Mouse (Mus musculus) embryonic facial prominence, embryonic 10.5 days (tissue): ENCODE measurements around the gene Snd1. TPM values are rescaled to one million over a fixed set of nuclear protein-coding genes. Genes with fewer than 3 reads are reported as not detected.

Source experiments
- DNase-seq: peaks from one replicate; pipeline ENCODE4 v3.0.0-alpha.2; 2017; ENCODE audit warnings: low spot score
- H3K27ac ChIP-seq: fragments of 300-500 bp; sonication (generic); replicated peaks from 2 replicates; pipeline ENCODE4 v1.5.1; 2016; ENCODE audit warnings: mild to moderate bottlenecking
- H3K27me3 ChIP-seq: fragments of 300-500 bp; sonication (generic); replicated peaks from 2 replicates; pipeline ENCODE4 v1.6.1; 2016; ENCODE audit warnings: low read depth, mild to moderate bottlenecking; ENCODE audit not compliant: poor library complexity, severe bottlenecking
- H3K36me3 ChIP-seq: fragments of 300-500 bp; sonication (generic); replicated peaks from 2 replicates; pipeline ENCODE4 v1.6.1; 2016; ENCODE audit warnings: mild to moderate bottlenecking, moderate library complexity
- H3K4me1 ChIP-seq: fragments of 300-500 bp; sonication (generic); 2 replicates; pipeline ENCODE4 v1.6.1; 2016
- H3K4me3 ChIP-seq: fragments of 300-500 bp; sonication (generic); 2 replicates; pipeline ENCODE4 v1.5.1; 2016; ENCODE audit warnings: mild to moderate bottlenecking, moderate library complexity
- H3K9me3 ChIP-seq: fragments of 300-500 bp; sonication (generic); 2 replicates; pipeline ENCODE4 v1.6.1; 2016; ENCODE audit warnings: mild to moderate bottlenecking
- WGBS: fragments of 180-500 bp; shearing (Covaris S2); methylation state at CpG from one replicate; pipeline ENCODE4 v1.1.7; 2016; 5-methylcytosine and 5-hydroxymethylcytosine counted together
- polyA plus RNA-seq: library from polyadenylated mRNA; unstranded; fragments of >200 nt; fragmentation: Nextera tagmentation; extraction: Ambion mirVana; gene quantifications from 2 replicates; pipeline ENCODE4 v1.2.1, GENCODE M21; 2016

Snd1 gene
- polyA plus RNA-seq, 1 experiment from 2014 or later, result 119 TPM

DNA sequence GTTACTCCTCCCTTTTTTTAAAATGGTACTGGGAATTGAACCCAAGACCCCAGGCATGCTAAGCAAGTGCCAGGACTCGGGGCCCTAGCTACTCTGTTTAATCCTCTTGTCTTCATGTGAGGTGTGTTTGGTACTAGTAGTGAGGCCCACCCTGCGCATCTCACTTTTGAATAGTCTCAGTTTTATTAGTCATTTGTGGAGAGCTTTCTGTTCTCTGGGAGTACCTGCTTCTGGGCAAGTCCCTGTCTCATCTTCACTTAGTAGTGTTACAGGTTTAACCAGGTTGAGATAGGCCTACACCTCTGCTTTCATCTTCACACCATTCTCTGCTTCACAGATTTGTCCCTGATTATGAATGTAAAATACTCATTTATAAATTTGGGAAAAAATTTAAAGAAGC, 84.5 kb downstream of the Snd1 start:
- WGBS, result 91% methylated on average over 2 of the region's 2 CpGs
- H3K4me3 ChIP-seq, result no peak overlapping the region

DNA sequence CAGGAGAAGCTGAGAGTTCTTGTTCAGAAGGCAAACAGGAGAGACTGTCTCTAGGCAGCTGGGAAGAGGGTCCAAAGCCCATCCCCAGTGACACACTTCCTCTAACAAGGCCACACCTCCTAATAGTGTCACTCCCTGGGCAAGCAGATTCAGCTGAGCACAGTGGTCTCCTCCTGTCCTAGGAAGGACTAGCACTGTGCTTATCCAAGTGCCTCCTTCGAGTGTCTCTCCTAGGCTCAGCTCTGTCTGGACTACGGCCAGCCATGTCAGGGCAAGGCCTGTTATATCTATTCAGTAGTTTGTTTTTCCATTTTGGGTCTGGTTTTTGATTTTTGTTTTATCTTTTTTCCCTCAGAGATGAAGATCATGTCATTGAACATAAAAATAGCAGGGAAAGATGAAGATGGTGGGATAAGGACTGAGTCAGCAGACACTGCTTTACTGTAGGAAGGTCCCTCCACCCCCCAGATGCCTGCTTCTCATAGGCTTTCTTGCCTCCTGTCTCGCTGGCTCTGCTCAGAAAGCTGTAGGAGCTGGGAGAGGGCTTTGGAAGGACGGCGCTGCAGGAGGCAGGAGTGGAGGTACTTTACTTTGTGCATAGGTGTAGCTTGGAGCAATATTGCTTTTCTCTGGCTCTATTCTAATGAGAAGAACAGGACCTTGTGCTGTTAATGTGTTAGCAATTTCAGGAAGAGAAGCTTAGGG, 86.5 kb downstream of the Snd1 start:
- Histone ChIP-seq H3K36me3 (peaks cover 31% of the 10 kb centered on the region), H3K4me3 (no peak overlapping the region), H3K27ac (no peak overlapping the region), H3K4me1 (no peaks in the 10 kb centered on the region), H3K27me3 (no peaks in the 10 kb centered on the region), H3K9me3 (no peaks in the 10 kb centered on the region)
- no peak for DNase-seq
- WGBS, result 91% methylated on average over 5 of the region's 5 CpGs

More for the DNA sequence above, 84.5 kb downstream of the Snd1 start:
- Histone ChIP-seq H3K27ac (no peak overlapping the region), H3K4me1 (no peaks in the 10 kb centered on the region), H3K36me3 (peaks cover 39% of the 10 kb centered on the region), H3K9me3 (no peaks in the 10 kb centered on the region), H3K27me3 (no peaks in the 10 kb centered on the region)
- no peak for DNase-seq

DNA sequence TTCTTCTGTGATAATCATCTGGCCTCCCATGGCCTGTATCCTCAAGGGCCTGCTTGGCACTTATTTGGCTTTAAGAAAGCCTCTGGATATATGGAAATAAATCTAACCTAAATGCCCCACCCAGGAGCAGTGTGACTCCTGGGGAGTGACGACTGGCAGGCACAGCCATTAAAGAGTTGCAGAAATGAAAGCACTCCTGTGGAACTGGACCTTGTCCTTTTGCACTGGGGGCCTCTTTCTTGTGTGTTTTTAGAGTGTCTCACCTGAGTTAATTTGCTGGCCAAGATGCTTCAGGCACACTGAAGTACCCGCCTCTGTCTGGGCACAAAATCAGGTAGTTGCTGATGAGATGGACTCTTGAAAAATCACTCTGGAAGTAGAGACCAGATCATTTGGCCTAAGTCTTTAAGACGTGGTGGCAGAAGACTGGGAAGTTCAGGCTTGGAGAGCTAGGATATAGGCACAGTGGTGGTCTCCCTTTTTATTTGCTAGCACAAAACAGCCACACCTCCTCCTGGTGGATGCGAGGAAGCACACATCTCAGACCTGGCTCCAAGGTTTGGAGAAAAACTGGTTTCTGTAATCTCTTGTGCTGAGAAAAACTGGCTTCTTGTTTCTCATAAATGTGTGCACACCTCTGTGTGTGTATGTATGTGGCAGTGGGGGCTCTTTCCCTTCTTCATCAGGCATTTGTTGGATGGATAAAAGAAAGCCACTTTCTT, 87.5 kb downstream of the Snd1 start:
- no peaks in the 10 kb centered on the region for H3K27me3 ChIP-seq
- H3K27ac ChIP-seq, result no peak overlapping the region
- DNase-seq, result no peak
- no peaks in the 10 kb centered on the region for H3K9me3 ChIP-seq
- H3K4me1 ChIP-seq, result no peaks in the 10 kb centered on the region
- peaks cover 31% of the 10 kb centered on the region for H3K36me3 ChIP-seq
- WGBS, result 84% methylated on average over 4 of the region's 4 CpGs
- no peak overlapping the region for H3K4me3 ChIP-seq

DNA sequence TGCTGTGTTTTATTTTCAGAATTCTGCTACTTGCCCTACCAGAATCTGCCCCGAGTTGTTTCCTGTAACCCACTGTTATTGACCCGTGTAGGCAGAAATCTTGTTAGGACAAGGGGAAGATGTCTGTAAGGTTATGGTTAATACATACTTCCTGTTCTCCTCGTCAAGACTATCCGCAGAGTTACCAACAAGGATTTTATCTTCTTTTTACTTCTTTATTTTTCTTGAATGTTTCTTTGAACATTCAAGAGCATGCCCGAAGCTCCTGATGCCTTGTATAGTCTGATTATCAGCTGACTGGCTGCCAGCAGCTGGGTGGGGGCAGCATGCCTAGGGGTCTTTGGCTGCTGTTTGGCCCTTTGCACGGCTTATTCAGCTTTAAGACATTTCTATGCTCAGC, 93.0 kb downstream of the Snd1 start:
- Histone ChIP-seq H3K27ac (no peak overlapping the region), H3K9me3 (no peaks in the 10 kb centered on the region), H3K4me1 (peaks cover under 1% of the 10 kb centered on the region; the same call in 1 of the 2 replicates), H3K36me3 (peaks cover 10% of the 10 kb centered on the region), H3K4me3 (no peak overlapping the region), H3K27me3 (no peaks in the 10 kb centered on the region)
- no peak for DNase-seq
- WGBS, result 92% methylated on average over 6 of the region's 6 CpGs

DNA sequence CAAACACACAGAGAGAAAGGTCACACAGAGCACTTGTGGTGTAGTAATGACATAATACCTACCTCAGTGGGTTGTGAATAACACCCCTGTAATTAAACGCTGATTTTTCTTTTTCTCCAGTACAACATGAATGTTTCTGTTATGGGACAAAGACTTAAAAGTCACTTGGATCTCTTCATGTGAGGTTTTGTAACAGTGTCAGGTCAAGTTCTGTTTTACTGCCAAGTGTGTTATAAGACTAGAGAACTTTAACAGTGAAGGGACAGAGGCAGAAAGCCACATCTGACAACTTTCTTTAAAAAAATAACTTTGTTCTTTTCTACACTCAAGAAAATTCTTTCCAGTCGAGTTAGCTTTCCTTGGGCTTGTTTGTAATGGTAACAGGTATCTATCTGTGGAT, 97.0 kb downstream of the Snd1 start:
- Histone ChIP-seq H3K9me3 (no peaks in the 10 kb centered on the region), H3K36me3 (no peaks in the 10 kb centered on the region), H3K4me3 (no peak overlapping the region), H3K27ac (no peak overlapping the region), H3K27me3 (no peaks in the 10 kb centered on the region), H3K4me1 (peaks cover 23% of the 10 kb centered on the region)
- DNase-seq, result no peak
- 78% methylated on average over 2 of the region's 2 CpGs for WGBS

DNA sequence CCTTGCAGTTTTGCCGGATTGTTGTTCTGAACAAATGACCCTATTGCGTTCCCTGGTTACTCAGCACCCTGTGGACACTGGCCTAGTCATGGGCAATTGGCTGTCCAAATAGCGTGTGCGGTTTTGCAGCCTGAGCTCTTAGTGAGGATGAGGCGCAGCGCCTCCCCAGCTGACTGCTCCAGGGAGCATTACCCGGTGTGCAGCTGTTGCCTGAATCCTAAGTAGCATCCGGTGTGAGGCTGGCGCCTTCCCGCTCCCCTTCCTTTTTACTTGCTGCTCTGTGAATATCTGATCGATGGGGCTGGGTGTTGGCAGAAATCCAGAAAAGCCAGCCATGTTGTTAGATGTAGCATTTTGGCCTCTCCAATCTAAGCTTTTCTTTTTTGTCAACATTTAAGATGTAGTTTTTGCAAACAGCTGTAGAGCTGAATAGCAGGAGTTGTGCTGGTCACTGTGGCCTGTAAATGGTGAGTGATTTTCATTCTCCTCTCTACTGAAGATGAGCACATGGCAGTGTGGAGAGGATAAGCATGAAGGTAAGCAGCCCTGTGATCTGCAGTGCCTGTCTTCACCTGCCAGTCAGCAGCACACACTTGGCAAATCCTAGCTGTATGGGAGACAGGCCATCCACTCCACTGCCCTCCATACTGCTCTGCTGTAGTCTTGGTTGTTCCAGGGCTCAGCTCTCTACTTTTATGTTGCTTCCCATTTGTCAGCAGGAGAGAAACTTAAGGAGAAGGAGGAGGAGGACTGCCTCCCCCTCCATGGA, 98.2 kb downstream of the Snd1 start:
- Histone ChIP-seq H3K36me3 (no peaks in the 10 kb centered on the region), H3K27ac (no peak overlapping the region), H3K27me3 (no peaks in the 10 kb centered on the region), H3K4me1 (peaks cover 23% of the 10 kb centered on the region), H3K9me3 (no peaks in the 10 kb centered on the region), H3K4me3 (no peak overlapping the region)
- DNase-seq, result peak; percentile 23
- WGBS, result 80% methylated on average over 11 of the region's 11 CpGs

DNA sequence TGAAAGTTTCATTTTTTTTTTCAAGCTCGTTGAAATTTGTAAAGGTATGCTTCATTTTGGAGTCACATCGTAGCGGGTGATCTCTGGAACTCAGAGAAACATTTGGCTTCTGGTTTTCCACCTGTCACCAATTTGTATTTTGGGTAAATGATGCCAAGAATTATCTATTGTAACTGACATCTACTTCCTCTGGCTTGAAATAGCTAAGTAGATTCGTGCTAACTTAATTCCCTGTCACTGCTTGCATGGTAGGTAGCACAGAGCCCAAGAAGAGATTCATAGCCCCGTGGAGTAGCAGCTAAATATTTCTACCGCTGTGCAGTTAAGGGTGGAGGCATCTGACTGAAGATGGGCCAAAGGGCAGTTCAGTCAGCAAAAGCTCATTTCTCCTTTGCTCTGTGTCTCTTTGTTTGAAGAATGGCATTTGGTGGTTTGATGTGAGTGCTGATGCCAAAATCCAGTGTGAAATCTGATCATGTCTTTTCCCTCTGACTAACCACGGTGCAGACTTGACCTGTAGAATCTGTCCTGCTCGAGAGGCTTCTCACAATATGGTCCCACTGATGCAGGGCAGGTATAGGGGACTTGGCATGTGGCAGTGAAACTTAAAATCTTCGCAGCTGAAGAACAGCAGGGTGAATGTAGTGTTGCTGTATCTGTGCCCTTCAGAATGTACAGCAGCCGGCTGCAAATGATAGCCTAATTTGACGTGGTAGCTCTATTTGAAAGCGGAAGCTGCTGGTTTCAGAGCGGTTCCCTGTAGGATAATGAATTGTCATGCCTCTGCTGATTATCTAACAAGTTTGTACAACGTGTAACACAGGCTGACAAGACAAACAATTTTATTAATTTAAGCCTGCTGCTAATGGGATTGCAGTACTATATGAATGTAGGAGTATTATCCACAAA, 101.7 kb downstream of the Snd1 start:
- H3K27me3 ChIP-seq, result no peaks in the 10 kb centered on the region
- H3K36me3 ChIP-seq, result no peaks in the 10 kb centered on the region
- no peak for DNase-seq
- WGBS, result 75% methylated on average over 14 of the region's 14 CpGs
- no peak overlapping the region for H3K27ac ChIP-seq
- H3K4me3 ChIP-seq, result no peak overlapping the region
- H3K9me3 ChIP-seq, result no peaks in the 10 kb centered on the region
- peaks cover 23% of the 10 kb centered on the region for H3K4me1 ChIP-seq

DNA sequence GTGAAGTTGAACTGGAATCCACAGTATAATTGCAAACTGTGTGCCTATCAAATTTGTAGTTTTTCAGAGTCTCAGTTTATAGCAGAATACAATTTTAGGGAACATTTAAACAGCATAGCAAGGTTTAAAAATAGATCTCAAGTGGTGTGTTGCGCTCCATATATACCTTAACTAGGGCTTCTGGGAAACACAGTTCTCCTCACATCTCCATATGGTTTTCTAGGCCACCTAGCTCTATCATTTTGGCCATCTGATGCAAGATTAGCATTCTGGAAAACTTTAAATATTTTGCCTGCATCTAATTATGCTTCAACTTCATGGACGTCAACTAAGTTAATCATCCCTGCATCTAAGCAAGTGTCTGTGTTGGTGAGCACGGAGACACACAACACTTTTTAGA, 107.9 kb downstream of the Snd1 start:
- H3K9me3 ChIP-seq, result no peaks in the 10 kb centered on the region
- WGBS, result 93% methylated on average over 3 of the region's 3 CpGs
- DNase-seq, result no peak
- no peaks in the 10 kb centered on the region for H3K4me1 ChIP-seq
- no peak overlapping the region for H3K27ac ChIP-seq
- H3K4me3 ChIP-seq, result no peak overlapping the region
- H3K27me3 ChIP-seq, result no peaks in the 10 kb centered on the region
- H3K36me3 ChIP-seq, result no peaks in the 10 kb centered on the region

DNA sequence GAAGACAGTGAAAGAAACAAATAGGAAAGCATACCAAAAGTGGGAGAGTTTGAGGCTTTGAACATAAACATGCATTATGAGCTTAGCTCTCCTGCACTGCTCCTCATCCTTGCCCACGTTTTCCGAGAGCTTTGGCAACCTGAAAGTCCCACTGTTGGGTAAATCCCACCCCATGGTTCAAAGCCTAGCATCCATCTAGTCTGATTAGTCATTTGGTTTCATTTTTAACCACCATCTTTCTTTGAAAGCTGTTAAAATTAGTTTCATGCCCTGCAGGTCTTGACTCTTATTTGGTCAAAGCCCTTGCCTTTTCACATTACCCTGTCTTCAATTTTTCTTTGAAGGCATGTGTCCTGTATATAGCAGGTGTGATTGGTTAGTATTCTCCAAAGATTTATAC, 108.5 kb downstream of the Snd1 start:
- Histone ChIP-seq H3K27me3 (no peaks in the 10 kb centered on the region), H3K27ac (no peak overlapping the region), H3K36me3 (no peaks in the 10 kb centered on the region), H3K9me3 (no peaks in the 10 kb centered on the region), H3K4me1 (no peaks in the 10 kb centered on the region), H3K4me3 (no peak overlapping the region)
- WGBS, result 84% methylated on average over 2 of the region's 2 CpGs
- no peak for DNase-seq

DNA sequence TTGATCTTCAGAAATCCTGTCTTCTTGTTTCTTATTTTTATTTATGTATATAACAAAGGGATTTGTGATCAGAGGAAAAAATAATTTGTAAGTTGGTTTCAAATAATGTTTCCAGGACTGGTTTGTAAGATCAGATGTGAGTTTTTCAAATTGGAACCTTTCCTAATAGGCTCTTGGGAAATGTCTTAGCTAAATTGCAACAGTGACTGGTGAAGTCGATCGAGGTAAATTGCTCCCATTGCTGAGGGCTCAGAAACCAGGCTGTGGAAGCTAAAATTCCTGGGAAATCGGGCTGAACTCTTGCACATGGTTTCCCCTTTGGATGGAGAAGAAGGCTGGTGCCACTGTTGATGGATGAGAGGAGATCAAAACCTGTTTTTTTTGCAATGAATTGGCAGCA, 111.9 kb downstream of the Snd1 start:
- peaks cover 8% of the 10 kb centered on the region for H3K36me3 ChIP-seq
- WGBS, result 92% methylated on average over 3 of the region's 3 CpGs
- H3K27me3 ChIP-seq, result no peaks in the 10 kb centered on the region
- no peaks in the 10 kb centered on the region for H3K9me3 ChIP-seq
- no peak overlapping the region for H3K4me3 ChIP-seq
- H3K4me1 ChIP-seq, result no peaks in the 10 kb centered on the region
- no peak for DNase-seq
- no peak overlapping the region for H3K27ac ChIP-seq

DNA sequence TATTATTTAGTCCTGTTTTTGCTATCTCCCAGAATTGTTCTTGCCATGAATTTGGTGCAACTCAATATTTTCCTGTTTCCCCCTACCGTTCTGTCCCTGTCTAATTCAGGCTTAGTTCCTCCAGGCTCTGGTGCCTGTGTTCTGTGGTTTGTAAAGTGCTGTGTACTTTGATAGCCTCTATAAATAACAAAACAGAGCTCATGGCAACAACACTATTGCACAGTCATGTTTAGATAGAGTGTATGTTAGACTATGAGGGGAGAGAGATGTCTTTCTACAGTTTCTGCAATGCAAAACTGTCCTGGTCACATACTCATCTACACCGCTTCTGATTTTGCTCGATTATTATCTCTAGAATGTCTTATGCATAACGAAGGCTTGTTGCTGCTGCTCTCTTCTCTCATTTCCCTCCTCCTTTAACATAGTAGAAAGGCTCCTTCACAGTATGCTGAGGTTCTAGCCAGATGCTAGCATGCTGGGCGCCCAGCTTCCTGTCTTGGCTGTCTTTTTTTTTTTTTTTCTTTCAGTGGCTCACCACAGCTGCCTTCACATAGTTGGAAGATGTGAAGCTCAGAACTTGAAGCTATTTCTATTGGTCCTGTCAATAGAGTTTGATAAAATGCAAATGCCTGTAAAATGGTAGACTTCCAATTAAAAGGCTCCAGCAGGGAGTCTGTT, 113.7 kb downstream of the Snd1 start:
- 92% methylated on average over 5 of the region's 5 CpGs for WGBS

More for the DNA sequence above, 113.7 kb downstream of the Snd1 start:
- DNase-seq, result no peak
- Histone ChIP-seq H3K27me3 (no peaks in the 10 kb centered on the region), H3K9me3 (no peaks in the 10 kb centered on the region), H3K27ac (no peak overlapping the region), H3K4me1 (no peaks in the 10 kb centered on the region), H3K36me3 (peaks cover 14% of the 10 kb centered on the region), H3K4me3 (no peak overlapping the region)
